Mouse (Mus musculus) bone marrow macrophage, adult 2 months (primary cell): Measurements from ENCODE around the gene Clec3b.

Source experiments
- CTCF ChIP-seq: IDR thresholded peaks from 2 replicates; pipeline ENCODE4 v1.5.1; 2012; ENCODE audit warnings: low read depth, mild to moderate bottlenecking, low read length, moderate library complexity
- POLR2A ChIP-seq: IDR thresholded peaks from 2 replicates; pipeline ENCODE4 v1.6.1; 2012; ENCODE audit warnings: mild to moderate bottlenecking, low read depth, low read length, borderline replicate concordance

DNA sequence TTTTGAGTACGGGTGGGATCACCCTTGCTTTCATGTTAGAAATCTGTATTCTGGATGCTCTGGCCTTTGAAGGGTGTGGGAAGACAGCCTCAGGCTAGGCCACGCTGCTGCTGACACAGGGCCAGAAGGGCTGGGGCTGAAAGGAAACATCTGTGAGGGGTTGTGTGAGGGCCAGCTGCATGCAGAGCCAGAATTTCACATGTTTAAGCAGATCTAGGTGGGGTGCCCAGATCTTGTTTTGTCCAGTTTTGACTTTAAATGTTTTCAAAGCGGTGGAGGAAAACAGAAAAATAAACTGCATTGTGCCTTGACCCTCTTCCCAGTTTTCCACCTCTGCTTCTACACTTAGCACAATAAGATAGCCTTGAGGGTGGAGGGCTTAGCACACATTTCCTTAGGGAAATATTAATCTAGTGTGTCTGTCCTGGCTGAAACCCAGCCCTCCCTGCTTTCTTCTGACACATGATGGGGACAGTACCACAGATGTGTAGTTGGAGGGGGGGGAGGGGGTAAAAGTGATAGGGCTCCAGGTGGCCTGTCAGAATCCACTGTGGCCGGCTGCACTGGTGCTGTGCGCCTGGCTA, 11.8 kb upstream of the Clec3b start:
- no peak for TF ChIP-seq POLR2A
- TF ChIP-seq CTCF = no peak
